Mouse (Mus musculus) liver, embryonic 14.5 days (tissue): ENCODE measurements around the gene Clec1b.

Source experiments
- CTCF ChIP-seq: IDR thresholded peaks from 2 replicates; pipeline ENCODE4 v1.5.1; 2016; ENCODE audit warnings: antibody characterized with exemption, low read depth, control low read depth
- EP300 ChIP-seq: IDR thresholded peaks from 2 replicates; pipeline ENCODE4 v1.6.1; 2016; ENCODE audit warnings: antibody characterized with exemption, low read depth

DNA sequence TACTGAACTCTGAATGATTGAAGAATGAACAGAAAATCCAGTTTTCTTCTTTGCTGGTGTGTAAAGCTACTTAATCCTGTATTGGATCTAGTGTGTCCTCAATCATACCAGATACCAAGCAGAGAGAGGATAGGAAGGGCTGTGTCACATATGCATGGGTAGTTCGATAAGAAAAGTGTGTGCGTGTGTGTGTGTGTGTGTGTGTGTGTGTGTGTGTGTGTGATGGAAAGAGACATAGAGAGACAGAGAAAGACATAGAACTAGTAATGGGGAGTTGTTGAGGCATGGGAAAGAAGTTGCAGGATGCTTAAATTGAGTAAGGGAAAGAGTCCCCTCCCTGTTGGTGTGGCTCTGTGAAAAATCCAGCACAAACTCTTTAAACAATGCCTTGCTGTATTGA lies 11.3 kb upstream of the Clec1b start, which contains the start of gene Clec12b:
- no peak for TF ChIP-seq CTCF
- no peak for TF ChIP-seq EP300
